Comparison of ENCODE assay signal across 1 mouse cellular context in genomic region chr15:81399638-81400315, GRCm38 (mm10).
TF ChIP-seq lines count a peak whose summit lies in the region.

Gene St13 (minus strand): TSS chr15:81400077.
Gene Xpnpep3 (plus strand): TSS chr15:81400138.

TF ChIP-seq in MEL, 35 proteins besides CTCF, POLR2A, EP300 and RAD21 (continued from another document):
- TF ChIP-seq HCFC1 (IDR thresholded peaks at IDR 0.05; ENCODE audit: low read depth, low read length): peak; percentile 93
TF ChIP-seq in MEL: peak in this region for 17.
